In genomic region chr17:32506729-32507245, GRCm38 (mm10) we compare ENCODE assay signal across 8 mouse cellular contexts. TPM values are rescaled to one million over a fixed set of nuclear protein-coding genes. Genes with fewer than 3 reads are reported as not detected.
DNase-seq lines count a peak whose midpoint lies in the region; ATAC-seq and TF ChIP-seq lines count a peak whose summit lies in the region.

No protein-coding gene starts in this region.

- DNase-seq in cerebellum, postnatal 10 days: peak; percentile 17 to 33
- no peak for DNase-seq in cerebellum, adult 11 months
- no peak for DNase-seq in limb, embryonic 11.5 days (ENCODE audit: low spot score)
- no peak for DNase-seq in layer of hippocampus, postnatal 36 days
- DNase-seq in spleen, postnatal 4 days (ENCODE audit: low spot score in 2 of 2): no peak

- peak overlapping the region; percentile 72 for H3K4me2 ChIP-seq in limb, embryonic 11.5 days (ENCODE audit: low read depth, severe bottlenecking)
- peak overlapping the region; percentile 95 for H3K4me2 ChIP-seq in neural tube, embryonic 14.5 days (ENCODE audit: low read depth, low read length)

- peak overlapping the region; percentile 34 for H3K9ac ChIP-seq in limb, embryonic 11.5 days (ENCODE audit: low read length)
- peak overlapping the region; percentile 61 for H3K9ac ChIP-seq in neural tube, embryonic 14.5 days (replicated peaks; ENCODE audit: low read depth, low read length)

- ATAC-seq in granulocyte monocyte progenitor cell, adult 5-6 weeks (replicated peaks; ENCODE audit: poor library complexity, severe bottlenecking): peak; percentile 16; the same call in 1 of the 2 replicates
- ATAC-seq in limb, embryonic 11.5 days (ENCODE audit: insufficient number of reproducible peaks, low FRiP score, low TSS enrichment, low read depth): no peak; the same call in 1 of the 2 replicates
- ATAC-seq in neural tube, embryonic 14.5 days (ENCODE audit: low read depth): peak; percentile 32; the same call in 1 of the 2 replicates

- H3K36me3 ChIP-seq in C2C12 (ENCODE audit: control insufficient read depth, insufficient read depth): no peaks in the 10 kb centered on the region
- no peaks in the 10 kb centered on the region for H3K36me3 ChIP-seq in limb, embryonic 11.5 days (ENCODE audit: control insufficient read depth, insufficient read depth, low read length)
- H3K36me3 ChIP-seq in neural tube, embryonic 14.5 days (ENCODE audit: control insufficient read depth, insufficient read depth, low read length): no peaks in the 10 kb centered on the region

- TF ChIP-seq CTCF in C2C12 (IDR thresholded peaks at IDR 0.05; ENCODE audit: control insufficient read depth, insufficient read depth, insufficient read length): no peak

- no peaks in the 10 kb centered on the region for H3K79me2 ChIP-seq in C2C12 (ENCODE audit: control insufficient read depth, insufficient read depth)

- peak overlapping the region; percentile 19 for H3ac ChIP-seq in C2C12 (ENCODE audit: control insufficient read depth, insufficient read length, low read depth)

- 43% methylated on average over 9 of the region's 9 CpGs for WGBS in limb, embryonic 11.5 days
- 42% methylated on average over 9 of the region's 9 CpGs for WGBS in neural tube, embryonic 14.5 days

- no peaks in the 10 kb centered on the region for H3K79me3 ChIP-seq in C2C12 (ENCODE audit: low read depth)

- H3K9me3 ChIP-seq in limb, embryonic 11.5 days (ENCODE audit: control insufficient read depth, low read length): no peaks in the 10 kb centered on the region
- H3K9me3 ChIP-seq in neural tube, embryonic 14.5 days (ENCODE audit: control insufficient read depth, low read length): no peaks in the 10 kb centered on the region

- H3K27me3 ChIP-seq in C2C12 (ENCODE audit: control insufficient read depth, insufficient read depth, insufficient read length): no peaks in the 10 kb centered on the region
- no peaks in the 10 kb centered on the region for H3K27me3 ChIP-seq in limb, embryonic 11.5 days (ENCODE audit: control insufficient read depth, insufficient read depth, low read length)
- H3K27me3 ChIP-seq in neural tube, embryonic 14.5 days (ENCODE audit: control insufficient read depth, insufficient read depth, low read length): no peaks in the 10 kb centered on the region

- H3K4me3 ChIP-seq in C2C12 (ENCODE audit: insufficient read depth, poor library complexity, severe bottlenecking): peak overlapping the region; percentile 25
- H3K4me3 ChIP-seq in limb, embryonic 11.5 days (ENCODE audit: low read depth, low read length): peak overlapping the region; percentile 48
- peak overlapping the region; percentile 42 for H3K4me3 ChIP-seq in neural tube, embryonic 14.5 days (ENCODE audit: low read depth, low read length)

- no peak overlapping the region for H3K27ac ChIP-seq in limb, embryonic 11.5 days (replicated peaks; ENCODE audit: low read depth, low read length)
- peak overlapping the region; percentile 69 for H3K27ac ChIP-seq in neural tube, embryonic 14.5 days (ENCODE audit: low read depth, low read length)

- no peaks in the 10 kb centered on the region; the same call in 1 of the 2 replicates for H3K4me1 ChIP-seq in limb, embryonic 11.5 days (ENCODE audit: control insufficient read depth, insufficient read depth, low read length)
- H3K4me1 ChIP-seq in neural tube, embryonic 14.5 days (ENCODE audit: control insufficient read depth, insufficient read depth, low read length): peaks cover 14% of the 10 kb centered on the region

TF ChIP-seq in C2C12, 6 proteins besides CTCF, POLR2A, EP300 and RAD21:
- TF ChIP-seq MAX (IDR thresholded peaks at IDR 0.05) (no peak), CEBPB (IDR thresholded peaks at IDR 0.05; ENCODE audit: low read depth) (no peak), MYOG (IDR thresholded peaks at IDR 0.05; ENCODE audit: control insufficient read depth, extremely low read depth, insufficient read length) (no peak), MYOD1 (IDR thresholded peaks at IDR 0.05; ENCODE audit: control insufficient read depth, insufficient read length, low read depth) (no peak), FOSL1 (IDR thresholded peaks at IDR 0.05; ENCODE audit: insufficient read depth, low read length, poor library complexity, severe bottlenecking) (no peak), USF1 (IDR thresholded peaks at IDR 0.05; ENCODE audit: low read depth) (no peak)

RNA-seq across cellular contexts. Expression of gene Cyp4f17, which starts 0.9 kb away (rescaled TPM):
- 1.3 TPM for polyA plus RNA-seq in C2C12 (2012; fragmentation: generic; extraction: Trizol)
- 1.2 and 1.9 TPM in 2 replicates for total RNA-seq in granulocyte monocyte progenitor cell, adult 5-6 weeks (2014; fragmentation: Nextera tagmentation)
- 0.13 and 0.31 TPM in 2 replicates for total RNA-seq in granulocyte monocyte progenitor cell, adult 5-6 weeks (2017)
- polyA plus RNA-seq in limb, embryonic 11.5 days (2014; fragmentation: Nextera tagmentation; extraction: Ambion mirVana): 7.9 and 9.6 TPM in 2 replicates
- 12.1 and 13.1 TPM in 2 replicates for polyA plus RNA-seq in neural tube, embryonic 14.5 days (2014; fragmentation: Nextera tagmentation; extraction: Ambion mirVana)
- total RNA-seq in layer of hippocampus, postnatal 36 days (2021): 1 to 10 TPM; 4.6 to 5.0 TPM

RNA-seq across cellular contexts. Expression of gene Cyp4f16, which starts 29.6 kb away (rescaled TPM):
- polyA plus RNA-seq in C2C12 (2012; fragmentation: generic; extraction: Trizol): 19.6 TPM
- 10.5 and 17.7 TPM in 2 replicates for total RNA-seq in granulocyte monocyte progenitor cell, adult 5-6 weeks (2014; fragmentation: Nextera tagmentation)
- 10.2 and 11.0 TPM in 2 replicates for total RNA-seq in granulocyte monocyte progenitor cell, adult 5-6 weeks (2017)
- 18.1 and 18.3 TPM in 2 replicates for polyA plus RNA-seq in limb, embryonic 11.5 days (2014; fragmentation: Nextera tagmentation; extraction: Ambion mirVana)
- polyA plus RNA-seq in neural tube, embryonic 14.5 days (2014; fragmentation: Nextera tagmentation; extraction: Ambion mirVana): 14.0 and 19.0 TPM in 2 replicates
- total RNA-seq in layer of hippocampus, postnatal 36 days (2021): 1 to 10 TPM; 5.6 to 6.0 TPM

RNA-seq across cellular contexts. Expression of gene Cyp4f39, which starts 54.3 kb away (rescaled TPM):
- polyA plus RNA-seq in C2C12 (2012; fragmentation: generic; extraction: Trizol): 0.02 TPM
- not detected in 2 replicates for total RNA-seq in granulocyte monocyte progenitor cell, adult 5-6 weeks (2014; fragmentation: Nextera tagmentation)
- total RNA-seq in granulocyte monocyte progenitor cell, adult 5-6 weeks (2017): 0.21 TPM in 1 of 2 replicates, not detected in the other
- polyA plus RNA-seq in limb, embryonic 11.5 days (2014; fragmentation: Nextera tagmentation; extraction: Ambion mirVana): not detected in 2 replicates
- polyA plus RNA-seq in neural tube, embryonic 14.5 days (2014; fragmentation: Nextera tagmentation; extraction: Ambion mirVana): 0.79 and 0.92 TPM in 2 replicates
- total RNA-seq in layer of hippocampus, postnatal 36 days (2021): not detected

Comparison
In these comparisons a context has a peak if more than half of its experiments do, and no peak if none do; other contexts are left out.
1. DNase-seq: peak in cerebellum, postnatal 10 days (2 of 2); none in cerebellum, adult 11 months (single experiment), limb, embryonic 11.5 days (single experiment), layer of hippocampus, postnatal 36 days (0 of 2) and spleen, postnatal 4 days (0 of 2).
2. Peak in every context shown above with its lines, with median percentiles within 50 percentile points of each other: H3K4me3 ChIP-seq.